Mouse (Mus musculus): ENCODE results near the gene Ppp5c.

The Ppp5c gene

DNA sequence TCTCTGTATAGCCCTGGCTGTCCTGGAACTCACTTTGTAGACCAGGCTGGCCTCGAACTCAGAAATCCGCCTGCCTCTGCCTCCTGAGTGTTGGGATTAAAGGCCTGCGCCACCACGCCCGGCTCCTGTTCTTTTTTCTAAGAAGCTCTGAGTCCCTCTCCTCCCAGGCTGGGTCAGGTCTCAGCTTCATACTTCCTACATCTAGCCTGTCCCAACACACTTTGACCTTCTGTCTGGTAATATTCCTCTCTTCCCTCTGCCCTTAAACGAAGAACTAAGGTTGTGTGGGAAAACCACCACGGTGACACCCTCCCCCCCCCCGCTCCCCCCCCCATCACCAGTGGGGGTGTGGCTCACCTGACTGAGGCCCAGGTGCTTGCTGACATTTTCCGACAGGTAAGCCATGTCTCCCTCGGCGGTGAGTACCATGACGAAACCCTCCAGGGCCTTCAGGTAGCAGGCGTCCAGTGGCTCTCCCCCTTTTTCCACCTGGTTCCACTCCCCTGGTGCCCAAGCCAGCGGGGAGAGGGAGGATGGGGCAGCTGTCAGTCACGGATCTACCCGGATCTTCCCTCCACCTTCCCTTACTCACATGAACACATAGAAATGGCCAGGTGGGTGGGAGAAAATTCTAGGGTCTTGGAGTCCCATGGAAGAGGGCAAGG, 26.7 kb upstream of the Ppp5c start:
- no peak for DNase-seq (ENCODE audit: low read depth)

DNA sequence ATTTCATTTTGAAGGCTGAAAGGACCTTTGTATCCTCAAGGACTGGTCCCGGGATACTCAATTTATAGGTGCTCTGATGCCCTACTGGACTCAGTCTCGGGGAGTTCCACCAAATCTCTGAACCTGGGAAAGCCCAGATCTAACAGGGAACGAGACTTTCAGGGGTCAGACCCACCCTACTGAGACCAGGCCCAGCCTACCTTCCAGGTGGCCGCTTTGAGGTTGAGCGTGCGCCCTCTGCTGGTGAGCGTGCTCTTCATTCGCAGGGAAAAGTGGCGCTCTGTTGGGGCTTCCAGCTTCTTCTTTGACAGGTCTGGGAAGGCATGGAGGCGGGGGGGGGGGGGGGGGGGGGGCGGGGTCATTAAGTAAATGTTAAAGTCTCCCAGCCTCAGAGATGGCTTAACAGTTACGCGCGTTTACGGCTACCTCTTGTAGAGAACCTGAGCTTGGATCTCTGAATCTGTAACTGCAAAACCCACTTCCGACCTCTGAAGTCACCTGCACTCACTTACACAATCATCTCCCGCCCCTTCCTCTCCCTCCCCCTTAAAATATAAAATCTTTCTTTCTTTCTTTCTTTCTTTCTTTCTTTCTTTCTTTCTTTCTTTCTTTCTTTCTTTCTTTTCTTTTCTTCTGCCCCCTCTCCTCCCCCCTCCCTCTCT, 23.3 kb upstream of the Ppp5c start:
- no peak for DNase-seq (ENCODE audit: low read depth)

GRCm38 (mm10) chr7:17050491-17050890, 22.8 kb upstream of the Ppp5c start:
- DNase-seq (ENCODE audit: low read depth) = no peak

GRCm38 (mm10) chr7:17048431-17049190, 20.9 kb upstream of the Ppp5c start:
- no peak for DNase-seq (ENCODE audit: low read depth)

DNA sequence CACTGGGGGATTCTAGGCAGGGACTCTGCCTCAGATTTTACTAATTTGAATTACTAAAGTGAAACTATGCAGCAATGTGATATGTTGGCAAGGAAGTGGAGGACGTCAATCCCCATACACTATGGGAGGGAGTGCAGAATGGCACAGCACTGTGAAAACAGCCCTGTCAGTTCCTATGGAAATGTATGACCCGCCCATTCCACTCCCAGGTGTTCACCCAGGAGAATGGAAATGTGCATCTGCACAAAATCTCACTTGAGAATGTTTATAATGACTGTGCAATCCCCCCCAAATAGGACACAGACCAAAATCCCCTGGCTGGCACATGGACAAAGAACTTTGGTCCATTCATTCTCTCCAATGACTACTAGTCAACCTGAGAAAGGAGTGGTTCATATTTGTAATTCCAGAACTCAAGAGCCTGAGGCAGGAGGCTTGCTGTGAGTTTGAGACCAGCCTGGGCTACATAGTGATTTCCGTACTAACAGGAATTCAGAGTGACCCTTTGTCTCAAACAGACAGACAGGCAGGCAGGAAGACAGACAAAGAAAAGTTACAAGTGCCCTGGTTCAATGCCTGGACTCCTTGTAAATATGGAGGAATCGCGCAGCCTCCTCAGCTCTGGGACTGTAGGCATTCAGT, 19.4 kb upstream of the Ppp5c start:
- no peak for DNase-seq (ENCODE audit: low read depth)

DNA sequence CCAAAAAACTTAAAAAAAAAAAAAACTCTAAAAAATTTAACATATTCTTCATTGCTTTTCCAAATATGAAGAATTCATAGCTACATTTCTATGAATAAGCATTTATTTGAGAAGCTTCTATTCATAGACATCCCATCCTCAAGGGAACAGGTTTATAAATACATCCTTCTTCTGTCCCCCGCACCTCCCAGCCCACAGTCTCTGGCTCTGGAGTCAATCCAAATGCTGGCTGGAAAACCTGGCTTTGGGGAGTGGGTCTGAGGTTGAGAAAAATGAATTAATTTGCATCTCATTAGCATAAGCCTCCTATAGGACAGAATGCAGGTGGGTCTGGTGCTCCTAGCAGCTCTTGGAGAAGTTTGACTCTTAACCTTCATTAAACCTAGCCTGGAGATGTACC, 18.0 kb upstream of the Ppp5c start:
- DNase-seq (ENCODE audit: low read depth) = no peak

DNA sequence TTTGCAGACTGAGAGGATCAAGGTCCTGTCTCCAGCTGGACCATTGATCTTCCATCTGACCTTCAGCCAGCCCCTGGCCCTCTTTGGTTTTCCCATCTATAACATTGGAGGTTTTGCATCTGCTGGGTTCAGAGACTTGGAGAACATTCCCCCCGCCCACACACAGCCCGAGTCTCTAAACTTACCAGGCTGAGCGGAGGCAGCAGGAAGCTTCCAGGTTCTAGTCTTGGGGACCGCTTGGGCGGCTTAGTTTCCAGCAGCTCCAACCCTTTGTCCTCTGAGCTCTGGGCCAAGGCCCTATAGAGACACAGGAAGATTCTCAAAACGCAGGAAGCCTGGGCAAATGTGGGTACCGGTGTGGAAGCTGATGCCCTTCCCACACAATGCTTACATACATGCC, 11.6 kb upstream of the Ppp5c start:
- DNase-seq (ENCODE audit: low read depth) = no peak

DNA sequence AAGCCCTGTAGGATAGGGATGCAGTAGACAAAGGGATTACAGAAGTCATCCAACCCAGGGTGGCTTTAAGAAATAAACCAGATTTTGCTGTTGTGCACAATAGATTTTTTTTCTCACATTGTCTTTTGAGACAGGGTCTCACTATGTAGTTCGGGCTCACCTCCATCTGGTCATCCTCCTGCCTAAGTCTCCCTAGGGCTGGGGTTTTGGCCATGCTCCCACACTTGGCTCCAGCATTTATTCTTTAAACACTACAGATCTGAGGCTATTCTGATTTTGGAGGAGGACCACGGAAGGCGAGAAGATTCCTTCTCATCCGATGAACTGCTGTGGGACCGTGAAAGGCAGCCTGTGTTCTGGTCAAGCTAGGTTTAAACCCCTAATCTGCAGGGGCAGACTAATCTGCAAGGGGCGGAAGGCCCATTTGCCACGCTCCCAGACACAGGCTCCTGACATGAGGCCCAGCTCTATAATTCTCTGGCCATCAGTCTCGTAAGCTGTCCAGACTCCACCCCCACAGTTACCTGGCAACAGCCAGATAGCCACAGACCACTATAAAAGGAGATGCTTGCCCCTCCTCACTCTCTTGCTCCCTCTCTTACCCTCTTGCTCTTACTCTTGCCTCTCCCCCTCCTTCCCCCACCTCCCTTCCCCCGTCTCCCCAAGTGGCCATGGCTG, 10.4 kb upstream of the Ppp5c start:
- no peak for DNase-seq (ENCODE audit: low read depth)

DNA sequence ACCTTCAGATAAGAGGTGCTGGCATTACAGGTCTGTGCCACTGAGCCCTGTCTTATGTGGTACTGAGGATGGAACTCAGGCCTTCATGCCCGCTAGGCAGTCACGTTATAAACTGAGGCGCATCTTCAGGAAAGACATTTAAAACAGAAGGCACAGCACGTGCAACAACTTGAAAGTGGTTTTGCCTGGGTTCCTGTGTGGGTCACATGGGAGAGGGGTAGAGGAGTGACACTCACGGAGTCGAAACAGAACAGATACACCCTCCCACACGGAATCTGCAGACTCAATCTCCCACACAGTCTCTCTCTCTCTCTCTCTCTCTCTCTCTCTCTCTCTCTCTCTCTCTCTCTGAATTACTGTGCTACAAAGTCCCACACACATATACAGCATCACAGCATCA, 2.5 kb upstream of the Ppp5c start:
- no peak for DNase-seq (ENCODE audit: low read depth)

- no peak for DNase-seq (ENCODE audit: low read depth)
Observed at GRCm38 (mm10) chr7:17028923-17029322, 1.2 kb upstream of the Ppp5c start.

- DNase-seq (ENCODE audit: low read depth) = peak; percentile 69
Observed at GRCm38 (mm10) chr7:17026710-17027587, 775 bp downstream of the Ppp5c start.

DNA sequence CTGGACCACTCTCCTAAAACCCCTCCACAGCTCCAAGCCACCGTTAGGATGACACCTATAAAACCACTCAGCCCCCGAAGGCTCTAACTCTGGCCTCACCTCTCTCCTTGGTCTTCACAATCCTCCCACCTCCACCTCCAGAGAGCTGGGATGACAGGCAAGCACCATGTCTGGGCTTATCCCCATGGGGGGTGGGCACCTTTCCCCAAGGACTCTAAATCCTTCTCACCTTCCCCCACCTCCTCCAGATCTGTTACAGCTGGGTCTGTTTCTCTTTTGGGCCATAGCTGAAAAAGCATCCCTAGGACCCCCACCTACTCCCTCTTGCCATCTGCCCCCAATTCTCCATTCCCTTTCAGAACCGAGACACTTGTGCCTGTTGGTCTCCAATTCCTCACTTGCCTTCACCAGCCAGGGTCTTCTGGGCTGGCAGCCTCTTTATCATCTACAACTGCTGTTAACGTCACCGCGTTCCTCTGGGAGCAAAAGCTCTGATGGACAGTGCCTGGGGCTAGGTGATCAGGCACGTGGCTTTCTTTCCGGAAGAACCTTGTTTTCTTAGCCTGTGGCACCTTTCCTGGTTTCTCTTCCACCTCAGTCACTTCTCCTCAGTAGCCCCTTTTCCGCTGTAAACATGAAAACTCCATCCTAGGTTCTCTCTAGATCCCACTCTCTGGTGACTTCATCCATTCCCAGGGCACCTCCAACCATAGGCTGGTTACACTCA, 1.7 kb downstream of the Ppp5c start:
- DNase-seq (ENCODE audit: low read depth) = no peak

- DNase-seq (ENCODE audit: low read depth) = no peak
Observed at GRCm38 (mm10) chr7:17025505-17025894, 2.2 kb downstream of the Ppp5c start.

GRCm38 (mm10) chr7:17024814-17025504, 2.8 kb downstream of the Ppp5c start:
- DNase-seq (ENCODE audit: low read depth) = no peak

GRCm38 (mm10) chr7:17024141-17024540, 3.6 kb downstream of the Ppp5c start:
- no peak for DNase-seq (ENCODE audit: low read depth)

- no peak for DNase-seq (ENCODE audit: low read depth)
Observed at GRCm38 (mm10) chr7:17023701-17024100, 4.0 kb downstream of the Ppp5c start.

GRCm38 (mm10) chr7:17022176-17022575, 5.5 kb downstream of the Ppp5c start:
- DNase-seq (ENCODE audit: low read depth) = no peak

- DNase-seq (ENCODE audit: low read depth) = no peak
Observed at GRCm38 (mm10) chr7:17019426-17020166, 8.1 kb downstream of the Ppp5c start.

- DNase-seq (ENCODE audit: low read depth) = no peak
Observed at GRCm38 (mm10) chr7:17017921-17018320, 9.8 kb downstream of the Ppp5c start.
